Mouse (Mus musculus): Measurements from ENCODE around the gene Syvn1.

DNA sequence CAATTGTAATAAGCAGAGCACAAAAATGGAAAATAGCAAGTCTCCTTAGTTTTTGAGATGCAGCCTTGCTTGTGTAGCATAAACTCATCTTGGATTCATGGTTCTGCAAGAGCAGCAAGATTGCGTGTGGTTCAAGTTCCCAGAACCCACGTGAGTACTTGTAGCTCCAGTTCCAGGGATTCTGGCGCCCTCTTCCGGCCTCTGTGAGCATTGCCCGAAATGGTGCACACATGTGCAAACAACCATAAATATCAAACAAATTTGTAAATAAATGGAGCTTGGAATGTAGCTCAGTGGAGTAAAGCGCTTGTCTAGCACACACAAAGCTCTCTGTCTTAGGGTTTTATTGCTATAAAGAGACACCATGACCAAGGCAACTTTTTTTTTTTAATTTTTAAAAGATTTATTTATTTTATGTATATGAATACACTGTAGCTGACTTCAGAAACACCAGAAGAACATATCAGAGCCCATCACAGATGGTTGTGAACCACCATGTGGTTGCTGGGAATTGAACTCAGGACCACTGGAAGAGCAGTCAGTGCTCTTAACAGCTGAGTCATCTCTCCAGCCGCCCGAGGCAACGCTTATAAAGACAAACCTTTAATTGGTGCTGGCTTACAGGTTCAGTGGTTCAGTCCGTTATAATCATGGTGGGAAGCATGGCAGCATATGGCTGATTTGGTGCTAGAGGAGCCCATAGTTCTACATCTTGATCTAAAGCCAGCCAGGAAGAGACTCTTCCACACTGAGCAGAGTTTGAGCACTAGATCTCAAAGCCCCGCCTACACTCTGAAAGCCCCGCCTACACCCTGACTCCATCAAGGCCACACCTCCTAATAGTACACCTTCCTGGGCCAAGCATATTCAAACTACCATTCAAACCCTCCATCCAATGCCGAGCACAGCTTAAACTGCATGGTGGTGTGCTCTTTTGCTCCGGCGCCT, 28.0 kb upstream of the Syvn1 start:
- peak; percentile 79 for TF ChIP-seq CTCF (IDR thresholded peaks at IDR 0.05; ENCODE audit: insufficient read depth, low read depth, low read length)
- TF ChIP-seq POLR2A (IDR thresholded peaks at IDR 0.05; ENCODE audit: insufficient read depth, low read depth, low read length): no peak

All from olfactory bulb, adult 2 months (tissue).